Mouse (Mus musculus) hindlimb bud, embryonic 11.5 days (tissue): ENCODE data around the gene Uvrag.
A peak's percentile ranks its signal among the peaks of the same experiment; 100 is the strongest.
"Not testable (repeated sequence)": the region's sequence is repeated elsewhere in the genome, so short reads cannot be mapped to it uniquely, and the experiment has no call there.

Experiments
- DNase-seq: peaks from one replicate; pipeline ENCODE4 v3.0.0-alpha.2; 2012; ENCODE audit warnings: low read depth, low spot score; ENCODE audit errors: extremely low spot score

Uvrag gene

GRCm38 (mm10) chr7:98985935-98986334 is 155.0 kb downstream of the Uvrag start:
- DNase-seq: no peak

GRCm38 (mm10) chr7:98985489-98985888 is 155.5 kb downstream of the Uvrag start:
- DNase-seq: no peak

- no peak for DNase-seq
These were observed 156.6 kb downstream of the Uvrag start for GRCm38 (mm10) chr7:98984319-98984718.

GRCm38 (mm10) chr7:98983058-98983457 is 157.9 kb downstream of the Uvrag start:
- DNase-seq: no peak

- no peak for DNase-seq
These were observed 159.5 kb downstream of the Uvrag start for GRCm38 (mm10) chr7:98981423-98981822.

GRCm38 (mm10) chr7:98976839-98977457 is 164.0 kb downstream of the Uvrag start:
- no peak for DNase-seq

- no peak for DNase-seq
These were observed 166.4 kb downstream of the Uvrag start for GRCm38 (mm10) chr7:98974590-98974989.

GRCm38 (mm10) chr7:98970721-98971120 is 170.2 kb downstream of the Uvrag start:
- DNase-seq: no peak

- DNase-seq: no peak
These were observed 172.1 kb downstream of the Uvrag start for GRCm38 (mm10) chr7:98968741-98969395.

GRCm38 (mm10) chr7:98968082-98968674 is 172.8 kb downstream of the Uvrag start:
- DNase-seq: no peak

GRCm38 (mm10) chr7:98967672-98968071 is 173.3 kb downstream of the Uvrag start:
- no peak for DNase-seq

- not testable (repeated sequence) for DNase-seq
These were observed 177.4 kb downstream of the Uvrag start for GRCm38 (mm10) chr7:98963581-98963980.

- no peak for DNase-seq
These were observed 178.2 kb downstream of the Uvrag start for GRCm38 (mm10) chr7:98962547-98963311.

- no peak for DNase-seq
These were observed 178.9 kb downstream of the Uvrag start for GRCm38 (mm10) chr7:98962074-98962473.

GRCm38 (mm10) chr7:98960274-98960673 is 180.7 kb downstream of the Uvrag start:
- DNase-seq: no peak

- no peak for DNase-seq
These were observed 181.7 kb downstream of the Uvrag start for GRCm38 (mm10) chr7:98959246-98959645.

GRCm38 (mm10) chr7:98958172-98958571 is 182.8 kb downstream of the Uvrag start:
- DNase-seq: no peak

- DNase-seq: peak; percentile 99
These were observed 183.7 kb downstream of the Uvrag start for GRCm38 (mm10) chr7:98957111-98957741.

- DNase-seq: peak; percentile 80
These were observed 184.3 kb downstream of the Uvrag start for GRCm38 (mm10) chr7:98956609-98957008.

- DNase-seq: no peak
These were observed 187.3 kb downstream of the Uvrag start for GRCm38 (mm10) chr7:98953649-98954048.

GRCm38 (mm10) chr7:98944986-98945385 is 196.0 kb downstream of the Uvrag start:
- no peak for DNase-seq
